Mouse (Mus musculus) stomach, postnatal 0 days (tissue): Measurements from ENCODE around the gene Garnl3.

Experiments used
- CTCF ChIP-seq: IDR thresholded peaks from 2 replicates; pipeline ENCODE4 v1.5.1; 2016; ENCODE audit warnings: antibody characterized with exemption, low read depth, mild to moderate bottlenecking, moderate library complexity
- EP300 ChIP-seq: optimal IDR thresholded peaks from 2 replicates; pipeline ENCODE3; 2016; ENCODE audit warnings: antibody characterized with exemption

DNA sequence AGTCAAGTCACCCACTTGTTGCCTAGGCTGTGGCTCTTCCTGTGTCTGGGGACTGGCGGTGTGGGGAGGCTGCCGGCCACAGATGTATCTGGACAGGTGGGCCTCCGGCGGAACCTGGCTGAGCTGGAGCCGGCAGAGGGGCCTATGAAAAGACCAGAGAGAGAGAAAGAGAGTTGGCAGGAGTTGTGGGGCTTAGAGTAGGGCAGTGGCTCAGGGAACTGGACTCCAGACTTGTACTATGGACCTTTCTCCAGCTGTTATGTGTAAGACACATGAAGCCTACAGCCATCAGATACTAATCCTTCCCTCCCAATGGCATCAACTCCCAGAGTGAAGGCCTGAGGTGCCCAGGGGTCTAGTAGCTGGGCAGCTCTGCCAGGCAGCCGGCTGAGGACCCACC lies 27.4 kb upstream of the Garnl3 start:
- TF ChIP-seq CTCF, result no peak
- no peak for TF ChIP-seq EP300
